Mouse (Mus musculus) heart, embryonic 16.5 days (tissue): Measurements from ENCODE around the gene Gm8206. TPM values are rescaled to one million over a fixed set of nuclear protein-coding genes. Genes with fewer than 3 reads are reported as not detected.
"Not testable (repeated sequence)": the region's sequence is repeated elsewhere in the genome, so short reads cannot be mapped to it uniquely, and the experiment has no call there.

Experiments
- ATAC-seq: fragments of 200-750 bp; cut with Nextera tagmentation; replicated peaks from 2 replicates; pipeline ENCODE4 v1.8.0; 2017; ENCODE audit warnings: moderate number of reproducible peaks; ENCODE audit not compliant: insufficient read depth, low FRiP score; ENCODE audit errors: extremely low read depth
- H3K27ac ChIP-seq: fragments of 300-500 bp; sonication (generic); 2 replicates; pipeline ENCODE4 v1.5.1; 2014; ENCODE audit warnings: mild to moderate bottlenecking, low read length, control low read depth, moderate library complexity
- H3K27me3 ChIP-seq: fragments of 300-500 bp; sonication (generic); 2 replicates; pipeline ENCODE4 v1.6.1; 2014; ENCODE audit warnings: low read length, mixed read lengths; ENCODE audit not compliant: control insufficient read depth, insufficient read depth
- H3K36me3 ChIP-seq: fragments of 300-500 bp; sonication (generic); 2 replicates; pipeline ENCODE4 v1.6.1; 2014; ENCODE audit not compliant: control insufficient read depth, insufficient read depth
- H3K4me1 ChIP-seq: fragments of 300-500 bp; sonication (generic); 2 replicates; pipeline ENCODE4 v1.6.1; 2014; ENCODE audit warnings: low read length, mixed read lengths; ENCODE audit not compliant: control insufficient read depth, insufficient read depth
- H3K4me2 ChIP-seq: fragments of 300-500 bp; sonication (generic); 2 replicates; pipeline ENCODE4 v1.6.1; 2014; ENCODE audit warnings: low read depth, mild to moderate bottlenecking, control low read depth, low read length
- H3K4me3 ChIP-seq: fragments of 300-500 bp; sonication (generic); 2 replicates; pipeline ENCODE4 v1.5.1; 2014; ENCODE audit warnings: mild to moderate bottlenecking, control low read depth, low read length
- H3K9ac ChIP-seq: fragments of 300-500 bp; sonication (generic); 2 replicates; pipeline ENCODE4 v1.6.1; 2014; ENCODE audit warnings: low read length, control low read depth
- H3K9me3 ChIP-seq: fragments of 300-500 bp; sonication (generic); replicated peaks from 2 replicates; pipeline ENCODE4 v1.6.1; 2016; ENCODE audit warnings: low read length; ENCODE audit not compliant: control insufficient read depth
- WGBS: fragments of 180-500 bp; shearing (Covaris S2); extraction: QIAGEN DNeasy Blood & Tissue Kit; methylation state at CpG from one replicate; pipeline ENCODE4 v1.1.7; 2014; 5-methylcytosine and 5-hydroxymethylcytosine counted together
- polyA plus RNA-seq: library from polyadenylated mRNA; unstranded; fragments of >200 nt; fragmentation: Nextera tagmentation; extraction: Ambion mirVana; gene quantifications from 2 replicates; pipeline ENCODE4 v1.2.1, GENCODE M21; 2015

Gene Gm8206
- polyA plus RNA-seq = 0.43 and 0.60 TPM in 2 replicates

- not testable (repeated sequence) for ATAC-seq, H3K27ac ChIP-seq, H3K27me3 ChIP-seq, H3K4me3 ChIP-seq, H3K9me3 ChIP-seq, H3K9ac ChIP-seq, H3K4me2 ChIP-seq, H3K4me1 ChIP-seq, H3K36me3 ChIP-seq
- 78% methylated on average over 2 of the region's 3 CpGs for WGBS
Measured at GRCm38 (mm10) chr14:6093842-6094241, at the start of gene Gm8206. TSS of gene Gm8206 (minus strand) at chr14:6093942.

GRCm38 (mm10) chr14:6125707-6126106 is 32.0 kb upstream of the Gm8206 start, which contains the start of gene Gm3476:
TSS of gene Gm3476 (minus strand) at chr14:6125807.
- not testable (repeated sequence) for H3K4me1 ChIP-seq, H3K4me3 ChIP-seq, ATAC-seq, H3K9ac ChIP-seq, H3K36me3 ChIP-seq, H3K4me2 ChIP-seq, H3K9me3 ChIP-seq, H3K27ac ChIP-seq, H3K27me3 ChIP-seq
- no CpG with 5 or more reads among the region's 1 CpGs for WGBS

- ATAC-seq = peak; percentile 78
- not testable (repeated sequence) for H3K27ac ChIP-seq
Measured at GRCm38 (mm10) chr14:6108272-6108925, 14.7 kb upstream of the Gm8206 start, which contains the start of gene Gm3468. TSS of gene Gm3468 (minus strand) at chr14:6108665.

GRCm38 (mm10) chr14:6107500-6107899 is 13.8 kb upstream of the Gm8206 start:
- ATAC-seq, H3K4me1 ChIP-seq, H3K9me3 ChIP-seq, H3K9ac ChIP-seq, H3K36me3 ChIP-seq, H3K27me3 ChIP-seq, H3K27ac ChIP-seq: not testable (repeated sequence)
- Histone ChIP-seq H3K4me2 (peak overlapping the region; percentile 57), H3K4me3 (peak overlapping the region; percentile 47)
- 11% methylated on average over 8 of the region's 9 CpGs for WGBS

More at GRCm38 (mm10) chr14:6108272-6108925, 14.7 kb upstream of the Gm8206 start, which contains the start of gene Gm3468:
- 1% methylated on average over 36 of the region's 51 CpGs for WGBS
- H3K36me3 ChIP-seq, H3K4me1 ChIP-seq, H3K27me3 ChIP-seq, H3K9ac ChIP-seq, H3K9me3 ChIP-seq: not testable (repeated sequence)
- Histone ChIP-seq H3K4me3 (peak within 1 kb of the TSS; percentile 47), H3K4me2 (peak within 1 kb of the TSS; percentile 57)

GRCm38 (mm10) chr14:6058167-6058566 is 35.6 kb downstream of the Gm8206 start, which contains the start of gene Gm6337:
TSS of gene Gm6337 (minus strand) at chr14:6058267.
- not testable (repeated sequence) for H3K36me3 ChIP-seq, H3K9me3 ChIP-seq, H3K4me1 ChIP-seq, H3K27ac ChIP-seq, ATAC-seq, H3K4me2 ChIP-seq, H3K9ac ChIP-seq, H3K27me3 ChIP-seq, H3K4me3 ChIP-seq
- WGBS = 64% methylated on average over 3 of the region's 4 CpGs

- H3K4me2 ChIP-seq, H3K9ac ChIP-seq, H3K4me1 ChIP-seq, H3K36me3 ChIP-seq, H3K9me3 ChIP-seq, H3K4me3 ChIP-seq, H3K27me3 ChIP-seq, H3K27ac ChIP-seq, ATAC-seq: not testable (repeated sequence)
- WGBS = 69% methylated on average over 5 of the region's 7 CpGs
Measured at GRCm38 (mm10) chr14:5987136-5987535, 106.6 kb downstream of the Gm8206 start.

- not testable (repeated sequence) for H3K36me3 ChIP-seq, H3K9me3 ChIP-seq, H3K4me1 ChIP-seq, H3K4me3 ChIP-seq, H3K27ac ChIP-seq, H3K27me3 ChIP-seq, ATAC-seq, H3K9ac ChIP-seq, H3K4me2 ChIP-seq
- WGBS = 53% methylated on average over 2 of the region's 2 CpGs
Measured at GRCm38 (mm10) chr14:5979037-5979436, 114.7 kb downstream of the Gm8206 start, which contains the start of gene Gm3453. TSS of gene Gm3453 (minus strand) at chr14:5979137.

Other genes with a start within 250 kb of the Gm8206 start
- 0.09 and 0.10 TPM in 2 replicates for gene Gm8237, start 213.6 kb downstream of the Gm8206 start, polyA plus RNA-seq
- 0.21 and 0.30 TPM in 2 replicates for gene Gm3248, start 132.2 kb downstream of the Gm8206 start, polyA plus RNA-seq
- gene Gm3453, start 114.8 kb downstream of the Gm8206 start, polyA plus RNA-seq = not detected in 2 replicates
- gene Gm6337, start 35.7 kb downstream of the Gm8206 start, polyA plus RNA-seq = not detected in 2 replicates
- 2.0 and 2.7 TPM in 2 replicates for gene Gm3468, start 14.7 kb upstream of the Gm8206 start, polyA plus RNA-seq
- gene Gm3476, start 31.9 kb upstream of the Gm8206 start, polyA plus RNA-seq = not detected in 2 replicates
- not detected in 2 replicates for gene Gm21560, start 125.3 kb upstream of the Gm8206 start, polyA plus RNA-seq
- gene Gm3411, start 193.3 kb upstream of the Gm8206 start, polyA plus RNA-seq = 2.3 and 2.9 TPM in 2 replicates
- 0.14 TPM in 1 of 2 replicates, not detected in the other for gene Gm21103, start 210.9 kb upstream of the Gm8206 start, polyA plus RNA-seq
- not detected in 2 replicates for gene Gm3618, start 249.7 kb upstream of the Gm8206 start, polyA plus RNA-seq